Mouse (Mus musculus) heart, embryonic 16.5 days (tissue): ENCODE data around the gene Tmprss15. TPM values are rescaled to one million over a fixed set of nuclear protein-coding genes. Genes with fewer than 3 reads are reported as not detected.

Source experiments
- ATAC-seq: fragments of 200-750 bp; cut with Nextera tagmentation; replicated peaks from 2 replicates; pipeline ENCODE4 v1.8.0; 2017; ENCODE audit warnings: moderate number of reproducible peaks; ENCODE audit not compliant: insufficient read depth, low FRiP score; ENCODE audit errors: extremely low read depth
- H3K27ac ChIP-seq: fragments of 300-500 bp; sonication (generic); 2 replicates; pipeline ENCODE4 v1.5.1; 2014; ENCODE audit warnings: mild to moderate bottlenecking, low read length, control low read depth, moderate library complexity
- H3K27me3 ChIP-seq: fragments of 300-500 bp; sonication (generic); 2 replicates; pipeline ENCODE4 v1.6.1; 2014; ENCODE audit warnings: low read length, mixed read lengths; ENCODE audit not compliant: control insufficient read depth, insufficient read depth
- H3K36me3 ChIP-seq: fragments of 300-500 bp; sonication (generic); 2 replicates; pipeline ENCODE4 v1.6.1; 2014; ENCODE audit not compliant: control insufficient read depth, insufficient read depth
- H3K4me1 ChIP-seq: fragments of 300-500 bp; sonication (generic); 2 replicates; pipeline ENCODE4 v1.6.1; 2014; ENCODE audit warnings: low read length, mixed read lengths; ENCODE audit not compliant: control insufficient read depth, insufficient read depth
- H3K4me2 ChIP-seq: fragments of 300-500 bp; sonication (generic); 2 replicates; pipeline ENCODE4 v1.6.1; 2014; ENCODE audit warnings: low read depth, mild to moderate bottlenecking, control low read depth, low read length
- H3K4me3 ChIP-seq: fragments of 300-500 bp; sonication (generic); 2 replicates; pipeline ENCODE4 v1.5.1; 2014; ENCODE audit warnings: mild to moderate bottlenecking, control low read depth, low read length
- H3K9ac ChIP-seq: fragments of 300-500 bp; sonication (generic); 2 replicates; pipeline ENCODE4 v1.6.1; 2014; ENCODE audit warnings: low read length, control low read depth
- H3K9me3 ChIP-seq: fragments of 300-500 bp; sonication (generic); replicated peaks from 2 replicates; pipeline ENCODE4 v1.6.1; 2016; ENCODE audit warnings: low read length; ENCODE audit not compliant: control insufficient read depth
- WGBS: fragments of 180-500 bp; shearing (Covaris S2); extraction: QIAGEN DNeasy Blood & Tissue Kit; methylation state at CpG from one replicate; pipeline ENCODE4 v1.1.7; 2014; 5-methylcytosine and 5-hydroxymethylcytosine counted together
- polyA plus RNA-seq: library from polyadenylated mRNA; unstranded; fragments of >200 nt; fragmentation: Nextera tagmentation; extraction: Ambion mirVana; gene quantifications from 2 replicates; pipeline ENCODE4 v1.2.1, GENCODE M21; 2015

The Tmprss15 gene
- polyA plus RNA-seq, 1 experiment from 2014 or later, result not detected

DNA sequence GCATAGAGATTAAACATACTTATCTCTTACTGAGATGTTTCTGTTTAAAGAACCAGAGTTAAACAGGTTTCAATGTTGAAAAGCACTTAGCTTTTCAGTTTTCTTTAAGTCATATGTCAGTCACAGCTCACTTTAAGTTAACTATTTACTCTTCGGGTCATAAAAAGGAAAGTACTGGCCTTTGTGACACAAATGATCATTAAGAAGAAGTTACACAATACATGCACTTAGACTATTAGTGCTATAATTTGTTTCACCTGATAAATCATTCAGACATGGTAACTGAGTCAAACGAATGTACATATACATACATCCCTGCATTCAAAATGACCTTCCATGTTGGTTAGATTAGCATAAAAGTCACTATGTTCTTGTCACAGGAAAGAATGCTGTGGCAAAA lies 58.3 kb downstream of the Tmprss15 start:
- Histone ChIP-seq H3K9ac (no peak overlapping the region), H3K9me3 (no peaks in the 10 kb centered on the region), H3K27ac (no peak overlapping the region), H3K4me1 (no peaks in the 10 kb centered on the region), H3K4me2 (no peak overlapping the region), H3K36me3 (no peaks in the 10 kb centered on the region), H3K27me3 (no peaks in the 10 kb centered on the region), H3K4me3 (no peak overlapping the region)
- 78% methylated on average over 2 of the region's 2 CpGs for WGBS
- no peak for ATAC-seq

DNA sequence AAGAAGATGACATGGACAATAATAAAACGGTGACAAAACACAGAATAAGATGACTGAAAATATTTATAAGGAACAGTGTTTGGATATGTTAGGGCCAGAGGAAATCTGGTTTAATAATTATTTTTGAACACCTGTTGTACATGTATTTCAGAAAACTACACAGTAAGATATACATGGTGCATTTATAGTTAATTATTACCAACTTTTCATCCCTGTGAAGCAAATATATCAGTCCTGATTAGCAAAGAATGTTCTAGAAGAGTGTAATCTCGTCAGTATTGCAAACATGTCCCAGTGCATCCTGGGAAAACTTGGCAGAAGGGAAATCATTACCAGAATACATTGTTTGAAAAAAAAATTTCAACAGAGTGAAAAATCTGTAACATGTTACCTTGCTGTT lies 88.1 kb downstream of the Tmprss15 start:
- Histone ChIP-seq H3K9me3 (no peaks in the 10 kb centered on the region), H3K4me2 (no peak overlapping the region), H3K27me3 (no peaks in the 10 kb centered on the region), H3K27ac (no peak overlapping the region), H3K4me3 (no peak overlapping the region), H3K36me3 (no peaks in the 10 kb centered on the region), H3K4me1 (no peaks in the 10 kb centered on the region), H3K9ac (no peak overlapping the region)
- ATAC-seq, result no peak
- 48% methylated on average over 2 of the region's 2 CpGs for WGBS

DNA sequence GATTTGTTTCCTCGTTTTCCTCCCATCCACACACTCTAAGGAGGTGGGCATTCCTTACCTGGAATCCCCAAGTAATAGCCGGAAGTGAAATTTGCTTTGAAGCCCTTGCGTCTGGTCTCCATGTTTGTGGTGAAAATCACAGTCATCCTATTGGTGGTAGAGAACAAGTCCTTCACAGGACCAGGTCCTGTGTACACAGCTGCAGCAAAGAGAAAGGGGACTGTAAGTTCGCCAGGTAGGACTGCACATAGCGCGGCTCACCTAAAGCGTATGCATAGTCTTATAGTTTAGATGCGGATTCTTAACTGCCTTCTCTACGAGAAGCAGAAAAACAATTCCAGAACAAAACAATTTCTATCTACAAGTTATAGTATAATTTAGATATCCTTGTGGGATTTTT lies 89.2 kb downstream of the Tmprss15 start:
- no peaks in the 10 kb centered on the region for H3K27me3 ChIP-seq
- H3K27ac ChIP-seq, result no peak overlapping the region
- no peak overlapping the region for H3K9ac ChIP-seq
- no peak overlapping the region for H3K4me2 ChIP-seq
- H3K36me3 ChIP-seq, result no peaks in the 10 kb centered on the region
- no peaks in the 10 kb centered on the region for H3K4me1 ChIP-seq
- H3K4me3 ChIP-seq, result no peak overlapping the region
- H3K9me3 ChIP-seq, result no peaks in the 10 kb centered on the region
- no peak for ATAC-seq
- 80% methylated on average over 9 of the region's 9 CpGs for WGBS

DNA sequence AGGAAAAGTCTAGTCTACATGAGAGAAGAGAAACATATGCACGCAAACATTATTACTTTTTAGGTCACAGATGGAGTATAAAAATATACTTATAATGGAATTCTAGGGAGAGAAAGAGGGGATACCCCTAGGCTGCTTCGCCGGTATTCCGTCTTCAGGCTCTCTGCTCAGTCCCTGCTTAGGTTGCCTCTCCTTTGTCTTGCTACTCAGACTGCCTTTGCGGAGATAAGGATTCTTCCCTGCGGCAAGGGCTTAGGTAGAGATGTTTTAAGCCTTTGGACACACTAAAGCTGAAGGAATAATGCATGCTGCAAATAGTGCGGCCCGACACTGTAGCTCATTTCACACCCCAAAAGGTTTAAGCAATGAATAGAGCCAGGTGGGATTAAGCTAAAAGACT lies 114.5 kb downstream of the Tmprss15 start:
- Histone ChIP-seq H3K36me3 (no peaks in the 10 kb centered on the region), H3K27me3 (no peaks in the 10 kb centered on the region), H3K9ac (no peak overlapping the region), H3K4me3 (no peak overlapping the region), H3K9me3 (no peaks in the 10 kb centered on the region), H3K27ac (no peak overlapping the region), H3K4me1 (no peaks in the 10 kb centered on the region), H3K4me2 (no peak overlapping the region)
- 70% methylated on average over 8 of the region's 8 CpGs for WGBS
- ATAC-seq, result no peak

DNA sequence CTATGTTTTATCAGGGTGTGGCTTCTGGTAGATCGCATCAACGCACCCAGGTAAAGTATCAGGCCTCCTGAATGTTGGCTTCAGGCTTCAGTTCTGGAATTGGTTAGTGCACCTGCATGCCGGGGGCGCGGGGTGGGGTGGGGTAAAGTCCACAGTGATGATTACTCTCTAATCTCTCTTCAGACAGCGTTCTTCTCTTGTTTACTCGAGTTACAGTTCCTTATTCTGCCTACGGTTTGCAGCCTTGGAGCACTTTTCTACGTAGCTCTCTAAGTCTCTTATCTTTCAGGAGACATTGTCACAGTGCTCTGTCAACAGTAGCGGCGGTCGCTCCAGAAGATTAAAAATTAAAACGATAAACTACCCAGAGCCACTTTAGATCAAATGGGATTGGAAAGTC lies 116.8 kb downstream of the Tmprss15 start:
- Histone ChIP-seq H3K27ac (no peak overlapping the region), H3K36me3 (no peaks in the 10 kb centered on the region), H3K4me3 (no peak overlapping the region), H3K4me1 (no peaks in the 10 kb centered on the region), H3K9me3 (no peaks in the 10 kb centered on the region), H3K9ac (no peak overlapping the region), H3K4me2 (no peak overlapping the region), H3K27me3 (no peaks in the 10 kb centered on the region)
- no peak for ATAC-seq
- 76% methylated on average over 13 of the region's 13 CpGs for WGBS

DNA sequence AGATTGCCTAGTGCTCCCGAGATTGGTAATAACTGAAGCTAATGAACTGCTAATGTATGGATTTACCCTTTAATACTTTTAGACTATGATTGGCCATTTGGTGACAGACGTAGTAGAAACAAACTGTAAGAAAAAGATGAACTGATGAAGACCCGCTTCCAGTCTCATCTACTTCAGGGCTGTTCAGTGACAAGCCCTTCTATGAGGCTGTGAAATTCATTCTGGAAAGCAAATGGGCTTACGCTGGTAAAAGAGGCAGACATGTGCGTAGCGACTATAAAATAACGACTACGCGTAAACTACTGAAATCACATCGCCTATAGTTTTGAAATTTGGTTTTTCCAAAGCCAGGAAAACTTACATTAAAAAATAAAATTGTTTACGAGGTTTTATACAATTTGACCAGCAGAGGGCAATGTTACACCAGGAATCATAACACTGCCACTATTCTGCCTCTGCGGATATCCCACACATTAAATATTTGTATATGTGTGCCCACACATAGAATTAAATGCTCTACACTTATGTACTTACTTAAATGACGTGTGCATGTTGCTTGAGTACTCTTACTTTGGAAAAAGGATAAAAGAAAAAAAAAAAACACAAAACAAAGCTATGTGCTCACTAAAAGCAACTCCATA lies 121.7 kb downstream of the Tmprss15 start:
- H3K27ac ChIP-seq, result no peak overlapping the region
- no peaks in the 10 kb centered on the region for H3K36me3 ChIP-seq
- 27% methylated on average over 13 of the region's 13 CpGs for WGBS
- H3K4me1 ChIP-seq, result no peaks in the 10 kb centered on the region
- no peaks in the 10 kb centered on the region for H3K9me3 ChIP-seq
- no peak overlapping the region for H3K4me3 ChIP-seq
- ATAC-seq, result no peak
- H3K4me2 ChIP-seq, result no peak overlapping the region
- H3K27me3 ChIP-seq, result no peaks in the 10 kb centered on the region
- H3K9ac ChIP-seq, result no peak overlapping the region

DNA sequence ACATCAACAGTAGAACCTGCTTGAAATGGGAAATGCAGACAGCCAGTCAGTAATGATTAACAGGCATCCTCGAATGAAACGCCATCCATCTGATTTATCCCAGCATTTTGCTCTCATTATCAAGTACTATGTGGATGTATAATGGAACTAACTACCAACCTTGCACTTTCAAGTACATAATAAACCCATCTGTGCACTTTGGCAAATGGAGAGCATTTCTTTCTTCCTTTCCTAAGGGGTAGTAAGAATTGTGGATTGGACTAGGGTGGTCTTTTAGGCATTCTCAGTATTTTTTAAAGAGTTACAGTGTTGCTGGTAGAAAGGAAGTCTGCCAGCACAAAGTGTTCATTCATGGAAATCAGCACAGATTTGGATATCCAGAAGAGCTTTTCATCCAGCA lies 133.5 kb downstream of the Tmprss15 start:
- H3K27ac ChIP-seq, result no peak overlapping the region
- H3K27me3 ChIP-seq, result no peaks in the 10 kb centered on the region
- no peak overlapping the region for H3K4me3 ChIP-seq
- no peaks in the 10 kb centered on the region for H3K9me3 ChIP-seq
- H3K4me1 ChIP-seq, result no peaks in the 10 kb centered on the region
- no peak overlapping the region for H3K4me2 ChIP-seq
- no peak overlapping the region for H3K9ac ChIP-seq
- no peak for ATAC-seq
- H3K36me3 ChIP-seq, result no peaks in the 10 kb centered on the region
- WGBS, result 77% methylated on average over 2 of the region's 2 CpGs

DNA sequence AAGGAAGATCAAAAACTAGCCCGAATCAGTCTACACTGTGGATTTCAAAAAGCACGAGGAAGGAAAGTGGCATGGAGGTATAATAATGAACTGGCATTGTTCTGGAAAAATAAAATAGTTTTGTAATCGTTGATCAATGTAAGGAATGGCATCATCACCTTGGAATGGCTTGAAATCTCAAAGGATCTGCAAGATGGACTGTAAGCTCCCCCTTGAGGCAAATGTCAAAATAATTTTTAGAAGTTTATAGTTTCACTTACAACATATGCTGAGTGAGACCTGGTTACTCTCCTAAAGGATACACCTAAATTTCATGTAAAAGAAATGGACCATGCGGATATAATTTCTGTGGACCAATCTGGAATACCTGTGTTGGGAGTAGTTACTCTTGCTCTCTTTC lies 140.5 kb downstream of the Tmprss15 start:
- H3K4me1 ChIP-seq, result no peaks in the 10 kb centered on the region
- 71% methylated on average over 4 of the region's 4 CpGs for WGBS
- no peak overlapping the region for H3K4me3 ChIP-seq
- no peaks in the 10 kb centered on the region for H3K27me3 ChIP-seq
- H3K4me2 ChIP-seq, result no peak overlapping the region
- ATAC-seq, result no peak
- H3K9me3 ChIP-seq, result no peaks in the 10 kb centered on the region
- H3K27ac ChIP-seq, result no peak overlapping the region
- no peaks in the 10 kb centered on the region for H3K36me3 ChIP-seq
- no peak overlapping the region for H3K9ac ChIP-seq

DNA sequence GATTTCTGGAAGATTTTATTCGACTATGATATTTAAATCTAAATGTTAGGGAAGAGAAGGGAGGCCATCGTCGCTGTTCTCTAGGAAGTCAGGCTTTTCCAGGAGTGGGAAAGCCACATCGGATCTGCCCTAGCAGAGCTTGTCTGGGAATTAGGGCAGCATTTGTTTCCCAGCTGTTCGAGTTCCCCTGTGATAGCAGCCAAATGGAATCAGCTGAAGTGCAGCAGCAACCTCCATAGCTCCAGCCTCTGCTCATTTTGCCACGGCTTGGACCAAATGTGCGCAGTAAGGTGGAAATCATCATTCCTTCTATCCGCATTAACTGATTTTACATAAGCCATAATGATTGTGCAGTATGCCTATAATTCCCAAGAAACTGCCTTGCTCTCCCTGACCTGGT lies 153.1 kb downstream of the Tmprss15 start:
- ATAC-seq, result no peak
- WGBS, result 58% methylated on average over 8 of the region's 8 CpGs
- Histone ChIP-seq H3K9ac (no peak overlapping the region), H3K27ac (no peak overlapping the region), H3K4me2 (no peak overlapping the region), H3K4me3 (no peak overlapping the region), H3K4me1 (no peaks in the 10 kb centered on the region), H3K9me3 (no peaks in the 10 kb centered on the region), H3K36me3 (no peaks in the 10 kb centered on the region), H3K27me3 (no peaks in the 10 kb centered on the region)
